Mouse (Mus musculus): ENCODE measurements at regions not wholly inside any gene's neighbourhood (a gene's known extent, or its start where the extent isn't known, plus 50 kb on each side); places are given as distances from the start of the nearest gene placed in this dataset.
A peak's percentile ranks its signal among the peaks of the same experiment; 100 is the strongest.

GRCm38 (mm10) chr1:75612083-75612720 is 66.1 kb downstream of the Slc4a3 start:
- no peak overlapping the region for H3K4me2 ChIP-seq (ENCODE audit: low read depth, low read length)
- H3K36me3 ChIP-seq (replicated peaks; ENCODE audit: control insufficient read depth, insufficient read depth, low read length), result no peaks in the 10 kb centered on the region
- peaks cover 5% of the 10 kb centered on the region for H3K4me1 ChIP-seq (ENCODE audit: control insufficient read depth, insufficient read depth)
- H3K9me3 ChIP-seq (replicated peaks; ENCODE audit: control insufficient read depth, low read length), result no peaks in the 10 kb centered on the region
- DNase-seq (ENCODE audit: low spot score), result no peak
- H3K4me3 ChIP-seq (ENCODE audit: low read depth, low read length), result no peak overlapping the region
- ATAC-seq (ENCODE audit: insufficient read depth, low read depth), result no peak
- no peaks in the 10 kb centered on the region for H3K27me3 ChIP-seq (ENCODE audit: control insufficient read depth, insufficient read depth, low read length)
- no peak for TF ChIP-seq EP300 (IDR thresholded peaks at IDR 0.05; ENCODE audit: low read depth)
- TF ChIP-seq CTCF (IDR thresholded peaks at IDR 0.05; ENCODE audit: low read depth), result no peak
- 80% methylated on average over 13 of the region's 13 CpGs for WGBS
- H3K27ac ChIP-seq (ENCODE audit: low read depth), result no peak overlapping the region
- H3K9ac ChIP-seq (replicated peaks; ENCODE audit: low read depth, low read length), result no peak overlapping the region

GRCm38 (mm10) chr1:75613206-75613605 is 67.1 kb downstream of the Slc4a3 start:
- H3K36me3 ChIP-seq (replicated peaks; ENCODE audit: control insufficient read depth, insufficient read depth, low read length), result no peaks in the 10 kb centered on the region
- no peak overlapping the region for H3K4me3 ChIP-seq (ENCODE audit: low read depth, low read length)
- ATAC-seq (ENCODE audit: insufficient read depth, low read depth) (no peak), DNase-seq (ENCODE audit: low spot score) (no peak)
- WGBS, result 58% methylated on average over 2 of the region's 2 CpGs
- TF ChIP-seq EP300 (IDR thresholded peaks at IDR 0.05; ENCODE audit: low read depth) (no peak), CTCF (IDR thresholded peaks at IDR 0.05; ENCODE audit: low read depth) (no peak)
- no peak overlapping the region for H3K27ac ChIP-seq (ENCODE audit: low read depth)
- H3K9me3 ChIP-seq (replicated peaks; ENCODE audit: control insufficient read depth, low read length), result no peaks in the 10 kb centered on the region
- H3K4me1 ChIP-seq (ENCODE audit: control insufficient read depth, insufficient read depth), result peaks cover 15% of the 10 kb centered on the region
- H3K9ac ChIP-seq (replicated peaks; ENCODE audit: low read depth, low read length), result no peak overlapping the region
- no peak overlapping the region for H3K4me2 ChIP-seq (ENCODE audit: low read depth, low read length)
- no peaks in the 10 kb centered on the region for H3K27me3 ChIP-seq (ENCODE audit: control insufficient read depth, insufficient read depth, low read length)

- Histone ChIP-seq H3K27ac (ENCODE audit: low read depth) (no peak overlapping the region), H3K4me3 (ENCODE audit: low read depth, low read length) (no peak overlapping the region), H3K4me2 (ENCODE audit: low read depth, low read length) (no peak overlapping the region), H3K9ac (replicated peaks; ENCODE audit: low read depth, low read length) (no peak overlapping the region), H3K36me3 (replicated peaks; ENCODE audit: control insufficient read depth, insufficient read depth, low read length) (no peaks in the 10 kb centered on the region), H3K27me3 (ENCODE audit: control insufficient read depth, insufficient read depth, low read length) (no peaks in the 10 kb centered on the region), H3K9me3 (replicated peaks; ENCODE audit: control insufficient read depth, low read length) (no peaks in the 10 kb centered on the region), H3K4me1 (ENCODE audit: control insufficient read depth, insufficient read depth) (0 out of 2 replicates have a peak, but pooled peaks cover 16% of the 10 kb centered on the region)
- WGBS, result 90% methylated on average over 2 of the region's 2 CpGs
- TF ChIP-seq CTCF (IDR thresholded peaks at IDR 0.05; ENCODE audit: low read depth) (no peak), EP300 (IDR thresholded peaks at IDR 0.05; ENCODE audit: low read depth) (no peak)
- no peak for ATAC-seq (ENCODE audit: insufficient read depth, low read depth)
- DNase-seq (ENCODE audit: low spot score), result no peak
Observed at GRCm38 (mm10) chr1:75616971-75617370, 70.9 kb downstream of the Slc4a3 start.

GRCm38 (mm10) chr1:75618367-75618790 is 72.3 kb downstream of the Slc4a3 start:
- TF ChIP-seq CTCF (IDR thresholded peaks at IDR 0.05; ENCODE audit: low read depth) (no peak), EP300 (IDR thresholded peaks at IDR 0.05; ENCODE audit: low read depth) (peak; percentile 88)
- Histone ChIP-seq H3K27ac (ENCODE audit: low read depth) (peak overlapping the region; percentile 85), H3K4me1 (ENCODE audit: control insufficient read depth, insufficient read depth) (0 out of 2 replicates have a peak, but pooled peaks cover 16% of the 10 kb centered on the region), H3K4me2 (ENCODE audit: low read depth, low read length) (no peak overlapping the region), H3K4me3 (ENCODE audit: low read depth, low read length) (no peak overlapping the region), H3K9me3 (replicated peaks; ENCODE audit: control insufficient read depth, low read length) (no peaks in the 10 kb centered on the region), H3K36me3 (replicated peaks; ENCODE audit: control insufficient read depth, insufficient read depth, low read length) (no peaks in the 10 kb centered on the region), H3K9ac (replicated peaks; ENCODE audit: low read depth, low read length) (no peak overlapping the region), H3K27me3 (ENCODE audit: control insufficient read depth, insufficient read depth, low read length) (no peaks in the 10 kb centered on the region)
- ATAC-seq (ENCODE audit: insufficient read depth, low read depth) (peak; percentile 91), DNase-seq (ENCODE audit: low spot score) (peak; percentile 73)
- whole genome bisulfite sequencing, result 27% methylated on average over 7 of the region's 7 CpGs

- Histone ChIP-seq H3K9me3 (replicated peaks; ENCODE audit: control insufficient read depth, low read length) (no peaks in the 10 kb centered on the region), H3K9ac (replicated peaks; ENCODE audit: low read depth, low read length) (no peak overlapping the region), H3K36me3 (replicated peaks; ENCODE audit: control insufficient read depth, insufficient read depth, low read length) (no peaks in the 10 kb centered on the region), H3K4me3 (ENCODE audit: low read depth, low read length) (no peak overlapping the region), H3K27ac (ENCODE audit: low read depth) (no peak overlapping the region), H3K4me2 (ENCODE audit: low read depth, low read length) (no peak overlapping the region), H3K4me1 (ENCODE audit: control insufficient read depth, insufficient read depth) (no peaks in the 10 kb centered on the region), H3K27me3 (ENCODE audit: control insufficient read depth, insufficient read depth, low read length) (no peaks in the 10 kb centered on the region)
- ATAC-seq (ENCODE audit: insufficient read depth, low read depth) (no peak), DNase-seq (ENCODE audit: low spot score) (no peak)
- TF ChIP-seq EP300 (IDR thresholded peaks at IDR 0.05; ENCODE audit: low read depth) (no peak), CTCF (IDR thresholded peaks at IDR 0.05; ENCODE audit: low read depth) (no peak)
- WGBS, result 88% methylated on average over 2 of the region's 2 CpGs
Observed at GRCm38 (mm10) chr1:75630287-75630686, 84.2 kb downstream of the Slc4a3 start.

GRCm38 (mm10) chr1:75631729-75632128 is 85.7 kb downstream of the Slc4a3 start:
- TF ChIP-seq CTCF (IDR thresholded peaks at IDR 0.05; ENCODE audit: low read depth) (no peak), EP300 (IDR thresholded peaks at IDR 0.05; ENCODE audit: low read depth) (no peak)
- Histone ChIP-seq H3K9me3 (replicated peaks; ENCODE audit: control insufficient read depth, low read length) (no peaks in the 10 kb centered on the region), H3K36me3 (replicated peaks; ENCODE audit: control insufficient read depth, insufficient read depth, low read length) (no peaks in the 10 kb centered on the region), H3K27me3 (ENCODE audit: control insufficient read depth, insufficient read depth, low read length) (no peaks in the 10 kb centered on the region), H3K9ac (replicated peaks; ENCODE audit: low read depth, low read length) (no peak overlapping the region), H3K4me2 (ENCODE audit: low read depth, low read length) (no peak overlapping the region), H3K27ac (ENCODE audit: low read depth) (no peak overlapping the region), H3K4me1 (ENCODE audit: control insufficient read depth, insufficient read depth) (no peaks in the 10 kb centered on the region), H3K4me3 (ENCODE audit: low read depth, low read length) (no peak overlapping the region)
- ATAC-seq (ENCODE audit: insufficient read depth, low read depth), result no peak
- 57% methylated on average over 1 of the region's 1 CpGs for WGBS
- DNase-seq (ENCODE audit: low spot score), result no peak

All from heart, postnatal 0 days (tissue).